Mouse (Mus musculus) adipocyte (in vitro differentiated cells): Measurements from ENCODE around the gene Fndc3a.

ENCODE experiments used
- DNase-seq: peaks from one replicate; pipeline ENCODE4 v3.0.0-alpha.2; 2016; ENCODE audit warnings: low spot score

Gene Fndc3a

DNA sequence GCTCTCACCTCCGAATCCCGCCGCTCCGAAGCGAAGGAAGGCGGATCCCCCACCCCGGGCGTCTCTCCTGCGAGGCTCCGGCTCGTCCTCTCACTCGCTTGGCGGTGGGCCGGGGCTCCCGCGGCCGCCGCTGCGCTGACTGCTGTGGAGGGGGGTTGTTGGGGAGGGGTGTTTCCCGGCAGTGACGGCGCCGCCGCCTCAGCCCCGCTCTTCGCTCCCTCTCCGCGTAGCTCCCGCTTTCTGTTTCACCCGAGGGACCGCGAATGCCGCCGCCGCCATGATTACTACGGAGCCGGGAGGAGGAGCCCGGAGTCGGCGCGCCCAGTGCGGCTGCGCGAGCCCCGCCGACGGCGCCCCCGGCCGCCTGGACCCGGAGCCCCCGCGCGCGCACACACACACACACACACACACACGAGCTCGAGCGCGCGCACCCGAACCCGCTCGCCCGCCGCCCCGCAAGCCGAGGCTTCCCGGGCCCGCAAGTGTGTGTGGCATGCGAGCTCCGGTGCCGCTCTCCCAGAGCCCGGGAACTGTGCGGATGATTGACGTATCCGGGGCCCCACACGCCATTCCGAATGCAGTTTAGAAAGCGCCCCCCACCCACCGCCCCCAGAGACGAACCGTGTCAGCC, at the start of gene Fndc3a:
Gene Fndc3a, minus strand, starts transcription at position 294 of the 631 bp plus-strand sequence.
- peak; percentile 64 for DNase-seq

- no peak for DNase-seq
Observed at GRCm38 (mm10) chr14:72752893-72753292, 43.1 kb upstream of the Fndc3a start.

- no peak for DNase-seq
Observed at GRCm38 (mm10) chr14:72750426-72751182, 40.8 kb upstream of the Fndc3a start.

GRCm38 (mm10) chr14:72748331-72748730, 38.5 kb upstream of the Fndc3a start:
- peak; percentile 17 for DNase-seq

DNA sequence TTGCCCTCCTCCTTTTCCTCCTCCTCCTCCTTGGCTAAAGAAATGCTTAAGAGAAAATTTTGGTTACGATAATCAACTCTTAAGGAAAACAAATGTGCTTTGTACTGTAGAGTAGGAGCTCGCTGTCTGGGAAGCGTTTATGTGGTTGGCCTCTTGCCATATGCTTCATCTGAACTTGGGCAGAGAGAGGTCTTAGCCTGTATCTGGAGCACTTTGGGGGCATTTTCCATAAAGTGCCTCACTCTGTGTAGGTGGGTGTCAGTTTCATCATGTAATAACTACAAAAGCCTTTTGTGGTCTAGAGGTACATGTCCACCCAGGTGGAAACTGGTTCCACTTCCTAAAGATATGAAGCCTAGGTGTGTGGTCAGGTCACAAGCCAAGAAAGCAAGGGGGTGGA, 31.9 kb upstream of the Fndc3a start:
- DNase-seq = no peak

- DNase-seq = no peak
Observed at GRCm38 (mm10) chr14:72740336-72740735, 30.5 kb upstream of the Fndc3a start.

DNA sequence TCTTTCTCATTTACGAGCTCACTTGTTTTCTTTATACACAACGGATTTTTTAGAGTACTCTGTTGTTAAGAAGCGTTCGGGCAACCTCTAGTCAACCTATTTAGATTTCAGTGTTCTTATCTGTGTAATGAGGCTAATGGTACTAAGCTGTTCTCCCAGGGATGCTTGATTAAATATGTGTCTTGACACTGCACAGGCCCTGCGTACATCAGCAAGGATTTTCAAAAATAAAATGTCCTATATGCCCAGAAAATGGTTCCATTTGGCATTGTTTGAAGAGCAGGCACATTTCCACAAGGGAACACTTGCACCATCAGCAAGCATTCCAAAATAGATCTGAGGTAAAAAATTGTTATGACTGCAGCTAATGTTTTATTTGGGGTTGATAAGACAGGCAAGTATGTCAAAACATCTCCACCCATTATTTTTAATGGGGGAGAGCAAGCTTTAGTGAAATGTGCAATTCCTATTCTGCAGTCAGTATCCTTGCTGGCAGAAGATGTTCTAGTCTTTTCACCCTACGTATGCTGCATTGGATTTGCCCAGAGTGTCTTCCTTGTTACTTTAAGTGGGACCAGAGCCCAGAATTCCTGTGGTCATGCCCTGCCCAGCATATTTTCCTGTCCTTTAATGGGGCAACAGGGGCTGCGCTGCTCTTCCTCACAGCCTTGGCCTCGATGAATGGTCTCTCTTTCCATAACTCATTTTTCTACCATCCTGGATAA, 29.8 kb upstream of the Fndc3a start:
- no peak for DNase-seq

- DNase-seq = no peak
Observed at GRCm38 (mm10) chr14:72738776-72739175, 29.0 kb upstream of the Fndc3a start.

DNA sequence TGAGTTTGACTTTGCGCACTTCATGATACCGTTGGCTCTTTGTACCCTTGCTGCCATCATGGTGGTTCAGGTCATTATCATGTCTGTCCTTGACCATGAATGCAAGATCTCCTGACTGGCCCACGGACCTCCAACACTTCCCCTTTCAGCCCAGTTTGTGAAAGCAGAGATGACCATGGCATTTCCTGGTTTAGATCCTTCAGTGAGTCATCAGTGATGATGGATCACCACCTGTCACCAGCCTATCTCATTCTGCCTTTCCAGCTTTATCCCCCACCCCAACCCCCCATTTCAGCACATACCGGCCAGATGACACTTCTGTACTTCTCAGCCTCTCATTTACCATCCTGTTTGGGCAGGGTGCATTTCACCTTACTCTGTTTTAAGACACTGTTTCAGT, 28.4 kb upstream of the Fndc3a start:
- no peak for DNase-seq

- no peak for DNase-seq
Observed at GRCm38 (mm10) chr14:72725865-72726264, 16.1 kb upstream of the Fndc3a start.

DNA sequence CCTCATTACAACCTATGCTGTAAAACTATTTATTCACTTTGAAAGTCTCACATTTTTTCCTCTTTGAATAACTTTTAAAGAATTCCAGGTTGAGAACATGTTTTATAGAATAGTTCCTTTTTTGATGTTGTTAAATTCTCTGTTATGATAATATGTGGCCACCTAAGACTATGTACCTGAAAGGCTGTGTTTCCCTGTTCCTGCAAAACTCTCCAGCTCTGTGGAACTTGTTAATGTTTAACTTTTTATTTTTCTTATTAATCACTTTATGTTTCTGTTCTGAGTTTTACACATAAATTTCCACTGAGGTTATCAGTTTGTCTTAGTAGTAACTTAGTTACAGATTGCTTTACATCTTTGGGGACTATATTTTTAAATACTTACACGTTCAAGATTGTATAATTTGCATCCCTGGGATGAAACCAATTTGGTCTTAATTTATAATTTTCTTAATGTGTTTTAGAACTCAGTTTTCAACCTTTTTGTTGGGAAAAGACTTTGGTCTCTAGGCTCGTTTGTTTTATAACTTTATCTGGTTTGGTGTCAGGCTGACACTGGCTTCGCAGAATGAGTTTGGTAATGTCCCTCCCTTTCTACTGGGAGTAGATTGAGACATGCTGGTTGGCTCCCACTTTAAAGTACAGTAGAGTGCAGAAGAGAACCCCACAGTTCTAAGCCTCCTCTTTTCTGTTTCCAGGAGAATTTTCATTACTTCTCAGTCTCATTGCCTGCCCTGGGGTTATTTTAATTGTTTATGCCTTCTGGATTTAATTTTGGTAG, 12.7 kb upstream of the Fndc3a start:
- DNase-seq = no peak

- DNase-seq = no peak
Observed at GRCm38 (mm10) chr14:72716175-72716574, 6.4 kb upstream of the Fndc3a start.

DNA sequence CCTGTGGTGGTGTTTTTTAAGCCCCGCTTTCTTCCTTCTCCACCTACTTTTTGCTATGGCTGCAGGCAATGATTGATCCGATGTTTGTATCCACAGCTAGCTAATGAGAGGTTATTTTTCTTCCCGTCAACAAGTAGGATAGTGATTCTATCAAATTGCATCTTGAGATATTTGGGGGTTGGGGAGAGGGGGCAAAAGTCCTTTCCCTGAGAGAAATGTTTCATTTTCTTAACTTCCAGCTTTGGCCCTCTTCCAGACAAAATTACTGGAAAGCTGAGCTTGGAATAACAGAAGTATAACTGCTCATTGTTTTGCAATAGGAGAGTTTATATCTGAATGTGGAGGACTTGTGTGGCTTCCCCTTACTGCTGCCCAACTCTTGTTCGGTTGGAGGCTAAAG, 1.3 kb upstream of the Fndc3a start:
- DNase-seq = peak; percentile 50

DNA sequence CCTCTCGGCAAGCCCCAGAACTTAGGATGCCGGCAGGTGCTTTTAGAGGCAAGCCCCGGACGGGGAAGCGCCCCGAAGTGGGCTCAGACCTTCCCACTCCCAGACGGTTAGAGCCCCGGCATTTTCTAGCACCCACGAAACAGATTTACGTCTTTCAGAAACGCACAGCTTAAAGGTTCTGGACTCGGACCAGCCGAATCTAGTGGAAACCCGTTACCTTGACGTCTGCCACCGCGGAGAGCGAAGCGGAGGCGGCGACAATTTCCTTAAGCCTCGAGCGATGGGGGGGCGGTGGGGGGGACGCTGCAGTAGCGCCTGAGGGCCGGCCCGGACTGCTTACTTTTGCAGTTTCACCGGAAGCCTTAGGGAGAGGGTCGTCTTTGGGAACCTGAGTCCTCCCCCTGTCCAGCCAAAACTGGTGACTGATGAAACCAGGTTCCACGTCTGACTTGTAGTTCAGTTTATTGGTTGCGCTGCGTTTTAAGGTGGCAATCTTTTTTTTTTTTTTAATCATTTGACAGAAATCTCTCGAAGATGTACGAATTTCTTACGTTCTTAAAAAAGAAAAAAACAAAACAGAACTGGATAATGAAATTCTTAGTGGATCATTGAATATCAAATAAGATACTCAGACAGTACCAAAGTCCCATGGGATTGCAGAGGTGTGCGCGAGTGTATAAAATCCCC, 681 bp upstream of the Fndc3a start:
- peak; percentile 39 for DNase-seq

GRCm38 (mm10) chr14:72709091-72709709, 603 bp downstream of the Fndc3a start:
- no peak for DNase-seq

DNA sequence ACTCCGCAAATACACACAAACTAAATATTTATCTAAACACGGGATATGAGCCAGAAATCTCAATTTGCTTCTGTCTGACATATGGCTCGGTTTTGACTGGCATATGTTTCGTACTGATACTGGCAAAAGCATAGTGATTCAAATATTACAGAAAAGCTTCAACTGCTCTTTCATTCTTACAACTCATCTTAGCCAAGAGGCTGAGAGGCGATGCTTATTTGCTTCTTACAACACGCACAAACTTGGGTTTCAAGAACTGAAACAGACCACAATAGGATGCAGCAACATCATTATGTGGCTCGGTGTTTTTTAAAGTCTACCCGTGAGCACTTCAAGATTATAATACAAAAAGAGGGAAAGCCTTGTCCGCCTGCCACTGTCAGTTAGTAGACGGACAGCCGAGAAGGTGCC, 1.2 kb downstream of the Fndc3a start:
- no peak for DNase-seq

DNA sequence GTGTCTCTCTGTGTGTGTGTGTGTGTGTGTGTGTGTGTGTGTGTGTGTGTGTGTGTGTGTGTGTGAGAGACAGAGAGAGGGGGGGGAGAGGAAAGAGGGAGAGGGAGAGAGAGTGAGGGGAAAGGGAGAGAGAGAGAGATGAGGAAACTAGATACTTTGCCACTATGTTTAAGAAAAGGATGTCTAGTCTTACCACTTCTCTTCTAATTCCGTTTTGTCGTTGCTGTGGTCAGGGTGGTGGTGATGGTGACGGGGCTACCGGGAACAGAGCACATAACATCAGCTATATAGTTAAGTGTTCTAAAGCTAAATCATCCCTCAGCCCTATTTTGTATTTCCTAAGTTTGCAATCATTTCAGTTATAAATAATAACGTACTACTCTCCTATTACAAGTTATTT, 9.7 kb downstream of the Fndc3a start:
- no peak for DNase-seq

- DNase-seq = no peak
Observed at GRCm38 (mm10) chr14:72691406-72691805, 18.4 kb downstream of the Fndc3a start.

- no peak for DNase-seq
Observed at GRCm38 (mm10) chr14:72689525-72689924, 20.3 kb downstream of the Fndc3a start.

- no peak for DNase-seq
Observed at GRCm38 (mm10) chr14:72684857-72685370, 24.9 kb downstream of the Fndc3a start.

DNA sequence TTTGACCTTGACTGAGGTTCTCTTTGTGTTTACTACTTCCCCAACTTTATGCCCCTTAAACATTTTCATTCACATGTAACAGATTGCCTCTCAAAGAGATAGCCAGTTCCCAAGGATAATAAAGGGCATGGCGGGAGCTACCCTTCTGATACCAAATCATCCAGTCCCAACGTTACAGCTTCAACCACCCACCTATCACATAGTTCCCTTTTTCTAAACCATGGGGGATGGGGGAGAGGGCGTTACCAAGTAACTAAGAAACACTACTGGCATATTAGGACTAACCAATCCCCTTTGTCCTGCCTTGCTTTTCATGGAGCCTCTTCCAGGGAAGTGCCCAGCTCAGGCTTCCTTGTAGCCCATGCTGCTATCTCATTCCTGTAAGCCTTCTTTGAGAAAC, 32.6 kb downstream of the Fndc3a start:
- DNase-seq = no peak
